Mouse (Mus musculus): ENCODE measurements around the gene Fbxl17.

DNA sequence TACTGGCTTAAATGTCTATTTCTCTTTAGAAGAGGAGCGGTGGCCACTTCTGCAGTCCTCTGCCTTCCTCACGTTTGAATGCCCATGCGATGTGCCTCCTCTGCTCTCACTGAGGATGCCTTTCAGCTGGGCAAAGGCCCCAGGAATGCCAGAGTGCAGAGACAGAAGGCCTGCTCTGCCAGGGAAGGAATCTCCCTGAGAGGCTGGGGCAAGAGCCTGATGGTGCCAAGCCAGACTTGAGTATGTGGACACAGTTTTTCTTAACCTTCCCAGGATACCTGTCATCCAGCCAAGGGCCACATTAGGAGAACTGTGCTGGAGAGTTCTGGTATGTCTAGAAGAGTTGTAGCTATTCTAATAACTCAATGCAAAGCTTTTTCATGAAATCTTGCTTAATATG, 380.1 kb downstream of the Fbxl17 start:
- TF ChIP-seq CTCF (IDR thresholded peaks at IDR 0.05; ENCODE audit: low read depth), result no peak
- TF ChIP-seq EP300 (IDR thresholded peaks at IDR 0.05; ENCODE audit: low read depth), result no peak
